Mouse (Mus musculus) heart, adult 11 months (tissue): ENCODE measurements at regions not wholly inside any gene's neighbourhood (a gene's known extent, or its start where the extent isn't known, plus 50 kb on each side); places are given as distances from the start of the nearest gene placed in this dataset.

Experiments used
- DNase-seq: peaks from one replicate; pipeline ENCODE4 v3.0.0; 2022

GRCm38 (mm10) chr14:92372885-92373284, 1517.6 kb downstream of the Pcdh9 start:
- peak; percentile 73 for DNase-seq

GRCm38 (mm10) chr14:92372446-92372845, 1518.0 kb downstream of the Pcdh9 start:
- DNase-seq: no peak
